Mouse (Mus musculus): ENCODE results near the gene B4galt1. TPM values are rescaled to one million over a fixed set of nuclear protein-coding genes. Genes with fewer than 3 reads are reported as not detected.

Gene B4galt1
- total RNA-seq, 4 experiments from 2014 or later: 58.8 to 94.7 (median 64.4) TPM

DNA sequence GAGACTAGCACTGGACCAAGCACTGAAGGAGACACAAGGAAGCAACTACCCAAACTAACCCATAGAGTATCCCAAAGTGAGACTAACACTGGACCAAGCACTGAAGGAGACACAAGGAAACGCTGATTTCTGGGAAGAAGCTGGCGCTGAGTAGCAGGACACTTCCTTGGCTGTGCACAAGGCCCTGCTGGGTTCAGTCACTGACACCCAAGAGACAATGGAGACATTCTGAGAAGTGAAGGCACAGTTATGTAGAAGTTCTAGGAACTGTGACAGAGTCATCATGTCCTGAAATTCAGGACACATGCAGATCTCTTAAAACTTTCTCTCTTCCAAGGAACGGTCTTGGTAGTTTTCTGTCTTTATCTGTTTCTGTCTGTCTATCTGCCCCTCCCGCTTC is 16.4 kb upstream of the B4galt1 start:
- DNase-seq: no peak

DNA sequence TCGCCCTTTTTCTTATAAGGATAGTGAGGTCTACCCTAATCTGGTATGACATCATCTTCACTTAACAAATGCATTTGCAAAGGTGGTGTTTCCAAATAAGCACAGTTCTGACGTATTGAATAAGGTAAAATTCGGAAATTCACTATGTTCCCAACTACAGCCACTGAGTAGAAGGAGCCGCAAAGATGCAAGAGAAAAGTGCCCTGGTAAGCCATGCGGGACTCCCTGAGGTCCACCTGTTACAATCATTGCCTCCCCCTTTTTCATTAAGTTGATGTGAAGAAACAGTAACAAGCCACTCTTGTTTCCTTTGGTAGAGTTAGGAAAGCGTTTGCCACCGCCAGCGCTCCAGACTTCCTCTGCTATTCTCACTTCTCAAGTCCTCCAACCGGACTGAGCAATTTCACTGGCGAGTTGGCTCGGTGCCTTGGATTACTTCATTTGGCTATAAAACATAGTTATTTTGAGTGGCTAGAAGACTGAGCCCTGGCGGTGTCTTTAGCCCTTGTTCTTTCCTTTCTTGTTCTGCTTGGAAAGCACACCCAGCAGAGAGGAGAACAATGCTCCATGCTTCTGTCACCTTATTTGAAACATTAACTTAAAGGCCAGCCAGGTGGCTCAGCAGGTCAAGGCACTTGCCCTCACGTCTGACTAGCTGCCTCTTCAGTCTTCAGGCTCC is 14.9 kb upstream of the B4galt1 start:
- peak; percentile 80 for DNase-seq

DNA sequence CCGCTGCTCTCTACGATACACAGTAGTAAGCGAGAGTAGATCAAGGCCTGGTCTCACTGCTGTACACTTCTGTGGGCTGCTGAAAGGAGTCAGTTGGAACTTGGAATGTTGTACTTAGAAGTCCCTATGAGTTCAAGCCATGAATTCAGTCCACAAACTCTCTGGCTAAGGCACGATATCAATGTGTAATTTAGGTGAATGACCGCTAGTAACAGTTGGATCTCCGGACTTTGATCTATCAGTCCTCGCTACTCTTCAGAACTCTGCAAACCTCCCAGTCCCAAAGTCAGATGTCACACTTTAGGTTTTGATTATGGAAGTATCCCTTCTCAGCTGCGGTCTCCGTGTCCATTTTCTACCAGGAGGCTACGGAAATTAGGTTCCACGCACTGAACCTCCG is 10.6 kb upstream of the B4galt1 start:
- DNase-seq: no peak

- no peak for DNase-seq
Measured at GRCm38 (mm10) chr4:40863340-40863739, 9.5 kb upstream of the B4galt1 start.

DNA sequence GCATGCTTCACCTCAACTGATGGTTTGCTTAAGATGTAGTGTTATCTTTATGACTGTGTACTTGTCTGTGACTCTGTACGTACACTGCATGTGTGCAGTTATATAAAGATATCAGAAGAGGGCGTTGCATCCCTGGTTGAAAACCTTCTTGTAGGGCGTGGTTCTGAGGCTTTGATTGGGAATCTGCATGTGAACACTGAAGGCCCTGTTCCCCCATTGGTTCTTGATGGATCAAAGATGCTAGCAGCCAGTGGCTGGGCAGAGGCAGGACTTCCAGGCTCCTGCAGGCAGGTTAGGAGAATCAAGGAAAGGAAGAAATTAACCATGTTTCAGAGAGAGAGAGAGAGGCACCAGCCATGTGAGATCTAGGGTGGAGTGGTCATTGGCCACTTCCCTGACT is 7.3 kb upstream of the B4galt1 start:
- DNase-seq: no peak

- DNase-seq: no peak
Measured at GRCm38 (mm10) chr4:40857824-40858346, 4.1 kb upstream of the B4galt1 start.

DNA sequence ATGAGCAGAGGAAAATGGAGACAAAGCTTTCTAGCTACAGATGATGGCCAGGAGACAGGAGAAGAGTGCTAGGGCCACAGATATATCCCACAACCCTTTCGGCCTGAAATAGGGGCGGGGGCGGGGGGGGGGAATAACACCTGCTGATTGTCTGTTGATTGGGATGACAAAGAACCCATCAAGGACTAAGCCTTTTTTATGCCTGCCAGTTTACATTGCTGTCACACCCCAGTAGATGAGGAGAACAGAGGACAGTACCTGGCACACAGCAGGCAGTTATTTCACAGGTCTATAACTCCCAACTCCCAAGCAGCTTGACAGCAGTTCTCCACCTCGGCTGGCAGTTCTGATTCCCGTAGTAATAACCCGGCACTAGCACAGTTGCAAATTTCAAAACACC is 2.8 kb upstream of the B4galt1 start:
- no peak for DNase-seq

DNA sequence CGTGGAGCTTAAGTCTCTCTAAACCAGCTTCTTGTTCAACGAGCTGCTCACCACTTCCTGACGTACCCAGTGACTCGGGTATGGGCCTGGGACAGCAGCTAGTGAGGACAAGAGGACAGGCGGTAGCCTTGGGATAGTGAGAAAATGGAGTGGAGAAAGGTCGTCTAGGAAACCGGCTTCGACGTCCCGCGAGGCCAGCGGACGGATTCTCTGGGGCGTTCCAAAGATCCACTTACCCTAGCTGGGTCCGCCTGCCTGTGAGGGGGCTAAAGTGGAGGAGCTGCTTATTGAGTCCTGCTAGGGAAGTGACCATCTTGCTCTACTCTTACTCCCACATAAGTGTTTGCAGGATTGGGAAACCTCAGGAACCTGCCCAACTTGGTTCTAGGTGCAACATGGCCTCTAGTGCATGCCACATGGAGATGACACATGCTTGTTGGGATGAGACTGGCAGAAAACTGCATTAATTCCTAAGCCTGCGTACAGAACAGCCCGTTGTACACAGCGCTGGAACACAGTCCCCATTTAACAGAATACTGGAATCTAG is 655 bp upstream of the B4galt1 start:
- no peak for DNase-seq

- DNase-seq: no peak
Measured at GRCm38 (mm10) chr4:40852861-40853564, 792 bp downstream of the B4galt1 start.

DNA sequence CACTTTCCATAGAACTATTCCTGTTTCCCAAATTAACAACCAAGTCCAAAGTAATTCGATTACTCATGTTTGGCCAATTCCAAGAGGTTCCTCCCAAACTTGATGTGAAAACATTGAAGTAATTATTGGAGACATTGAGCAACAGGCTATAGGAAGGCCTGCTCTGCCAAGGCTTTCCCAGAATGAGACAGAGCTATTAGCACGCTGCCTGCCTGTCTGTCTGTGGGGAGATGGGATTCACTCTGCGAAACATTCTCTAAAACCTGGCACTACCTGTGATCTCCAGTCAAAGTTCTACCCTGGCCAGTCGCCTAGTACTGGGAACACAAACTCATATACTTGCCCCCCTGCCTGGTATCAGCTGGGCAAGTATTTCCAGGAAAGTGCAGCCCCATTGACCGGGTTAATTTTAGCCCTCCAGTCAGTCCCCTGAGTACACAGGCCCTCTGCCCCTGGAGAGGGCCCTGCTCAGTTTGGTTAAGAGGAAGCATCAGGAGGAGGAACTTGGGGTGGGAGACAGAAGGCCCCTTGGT is 1.5 kb downstream of the B4galt1 start:
- no peak for DNase-seq

DNA sequence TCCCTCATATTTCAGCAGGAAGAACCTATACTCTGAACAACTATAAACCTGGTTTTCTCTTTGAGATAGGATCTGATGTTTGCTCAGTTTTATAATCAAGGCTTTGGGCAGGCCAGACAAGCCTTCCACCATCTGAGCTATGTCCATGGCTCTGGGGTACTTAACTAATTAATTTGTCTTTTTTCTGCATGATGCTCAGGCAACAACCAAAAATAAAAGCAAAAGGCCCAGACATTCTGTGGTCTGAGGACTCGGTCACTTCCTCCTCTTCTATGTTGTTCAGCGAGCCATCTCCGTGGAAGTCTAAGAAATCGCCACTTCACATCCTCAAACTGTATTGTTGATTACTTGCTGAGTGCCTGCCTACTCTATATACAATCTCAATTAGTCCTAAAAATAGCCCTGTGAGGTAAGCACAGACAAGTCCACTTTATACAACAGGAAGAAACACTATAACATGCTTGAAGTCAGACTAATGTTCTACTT is 2.0 kb downstream of the B4galt1 start:
- no peak for DNase-seq

- no peak for DNase-seq
Measured at GRCm38 (mm10) chr4:40851031-40851762, 2.6 kb downstream of the B4galt1 start.

GRCm38 (mm10) chr4:40850582-40850981 is 3.2 kb downstream of the B4galt1 start:
- DNase-seq: peak; percentile 76

DNA sequence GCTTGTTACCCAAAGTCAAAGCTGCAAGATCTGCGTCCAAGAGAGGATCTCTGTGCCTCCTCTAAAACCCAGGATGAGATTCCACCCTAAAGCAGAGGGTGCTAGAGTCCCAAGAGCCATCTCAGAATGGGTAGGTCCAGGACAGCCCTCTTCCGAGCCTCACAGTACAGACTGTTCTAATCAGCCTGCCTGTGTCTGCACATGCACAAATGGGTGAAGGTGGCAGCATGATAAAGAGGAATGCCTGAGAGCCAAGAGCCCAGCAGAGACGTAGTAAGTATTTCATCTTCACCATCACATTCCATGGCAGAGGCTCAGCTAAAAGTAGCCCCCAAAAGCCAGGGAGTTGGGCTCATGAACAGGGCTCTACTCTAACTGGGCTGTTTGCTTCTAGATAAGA is 4.3 kb downstream of the B4galt1 start:
- DNase-seq: no peak

GRCm38 (mm10) chr4:40848246-40848645 is 5.6 kb downstream of the B4galt1 start:
- DNase-seq: no peak

DNA sequence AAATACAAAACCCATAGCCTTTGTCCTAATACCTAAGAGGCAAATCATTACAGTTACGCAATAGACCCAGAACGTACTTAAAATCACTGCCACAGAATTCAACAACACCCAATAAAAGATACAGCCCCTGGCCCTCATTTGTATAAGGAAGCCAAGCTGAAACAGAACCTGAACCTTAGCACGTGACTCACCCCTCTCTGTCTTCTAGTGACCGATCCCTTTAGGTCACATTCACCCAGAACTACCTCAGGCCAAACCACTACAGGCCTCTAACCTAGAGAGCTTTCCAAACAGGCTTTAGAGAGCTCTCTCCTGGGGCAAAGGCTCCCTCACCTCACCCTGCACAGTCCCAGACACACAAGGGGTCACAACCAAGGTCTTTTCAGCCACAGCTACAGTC is 6.6 kb downstream of the B4galt1 start:
- no peak for DNase-seq

DNA sequence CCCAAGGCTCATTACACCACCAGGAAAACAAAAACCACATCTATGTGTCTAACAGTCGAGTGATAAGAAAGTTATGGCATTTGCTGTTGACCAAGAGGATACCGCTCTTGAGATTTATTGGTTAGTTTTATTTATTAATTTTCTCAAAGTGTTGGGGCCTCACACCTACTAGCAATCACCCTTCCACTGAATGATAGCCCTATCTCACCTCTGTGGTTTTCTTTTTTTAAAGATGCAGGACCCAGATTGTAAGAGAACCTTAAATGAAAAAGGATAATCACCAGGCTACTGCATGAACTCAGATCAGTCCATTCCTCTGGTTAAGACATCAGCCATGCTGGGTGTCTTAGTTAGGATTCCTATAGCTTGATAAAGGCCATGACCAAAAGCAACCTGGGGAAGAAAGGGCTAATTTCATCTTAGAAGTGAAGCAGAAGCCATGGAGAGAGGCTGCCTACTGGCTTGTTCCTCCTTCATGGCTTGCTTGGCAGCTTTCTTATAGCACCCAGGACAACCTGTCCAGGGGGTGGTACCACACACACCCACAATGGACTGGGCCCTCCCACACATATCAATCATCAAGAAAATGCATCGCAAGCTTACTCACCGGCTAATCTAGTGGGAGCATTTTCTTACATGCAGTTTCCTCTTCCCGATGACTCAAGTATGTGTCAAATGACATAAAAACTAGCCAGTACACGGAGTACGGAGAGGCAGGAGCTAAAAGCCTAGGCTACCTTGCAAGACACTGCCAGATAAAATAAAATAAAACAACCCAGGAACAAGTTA is 7.5 kb downstream of the B4galt1 start:
- DNase-seq: no peak

- DNase-seq: peak; percentile 64
Measured at GRCm38 (mm10) chr4:40844811-40845751, 8.7 kb downstream of the B4galt1 start.

GRCm38 (mm10) chr4:40844251-40844721 is 9.5 kb downstream of the B4galt1 start:
- no peak for DNase-seq

DNA sequence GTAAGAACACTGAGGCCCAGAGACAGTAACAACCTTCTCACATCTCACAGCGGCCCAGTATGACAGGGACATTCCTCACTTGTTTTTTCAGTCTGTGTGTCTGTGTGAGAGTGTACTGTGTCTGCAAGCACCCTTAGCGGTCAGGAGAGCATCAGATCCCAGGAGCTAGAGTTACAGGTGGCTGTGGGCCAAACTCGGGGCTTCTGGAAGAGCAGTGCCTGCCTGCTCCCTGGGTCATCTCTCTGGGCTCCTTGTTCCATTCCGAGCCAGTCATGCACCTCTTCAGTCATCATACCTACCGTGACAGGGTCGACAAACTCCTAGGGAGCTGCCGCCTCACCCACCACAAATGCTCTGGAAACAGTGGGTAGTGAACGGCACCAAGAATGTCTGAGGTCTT is 10.1 kb downstream of the B4galt1 start:
- no peak for DNase-seq
